Mouse (Mus musculus) lung, postnatal 25 days (tissue): ENCODE measurements at regions not wholly inside any gene's neighbourhood (a gene's known extent, or its start where the extent isn't known, plus 50 kb on each side); places are given as distances from the start of the nearest gene placed in this dataset.
"Not testable (repeated sequence)": the region's sequence is repeated elsewhere in the genome, so short reads cannot be mapped to it uniquely, and the experiment has no call there.

ENCODE experiments used
- DNase-seq: peaks from one replicate; pipeline ENCODE4 v3.0.0; 2022; ENCODE audit warnings: low spot score

DNA sequence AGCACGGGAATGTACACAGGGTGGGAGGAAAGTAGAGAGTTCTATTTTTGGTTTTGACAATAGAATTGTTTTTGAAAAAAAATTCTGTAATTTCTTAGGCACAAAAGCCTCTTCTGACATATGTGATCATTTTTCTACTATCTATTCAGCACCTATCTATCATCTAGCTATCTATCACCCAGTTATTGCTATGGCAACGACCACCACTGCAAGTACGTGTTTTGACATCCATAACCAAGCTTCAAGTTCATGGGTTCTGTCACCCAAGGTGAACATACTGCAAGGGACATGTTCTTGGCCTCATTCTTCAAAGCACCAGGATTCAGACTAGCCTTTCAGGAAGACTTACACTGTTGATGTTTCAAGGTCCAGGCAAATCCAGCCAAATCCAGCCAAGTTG is 238.4 kb upstream of the Rarb start:
- DNase-seq = no peak

DNA sequence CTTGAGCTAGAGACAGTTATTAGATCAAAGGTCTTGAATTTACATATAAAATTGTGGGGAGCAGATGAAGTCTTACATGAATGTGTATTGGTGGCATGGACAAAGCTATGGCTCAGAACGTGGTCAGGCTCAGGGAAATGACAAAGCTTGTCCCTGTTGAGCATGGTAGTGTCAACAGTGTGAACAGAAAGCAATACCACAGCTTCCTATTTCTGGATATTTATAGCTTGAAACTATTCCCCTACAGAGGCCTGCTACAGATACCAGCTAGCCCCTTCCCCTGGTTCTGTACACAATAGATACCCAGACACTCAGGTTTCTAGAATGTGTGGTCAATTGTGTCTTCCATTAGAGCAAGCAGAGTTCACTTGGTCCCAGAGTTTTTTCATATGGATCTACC is 236.8 kb upstream of the Rarb start:
- DNase-seq = no peak

DNA sequence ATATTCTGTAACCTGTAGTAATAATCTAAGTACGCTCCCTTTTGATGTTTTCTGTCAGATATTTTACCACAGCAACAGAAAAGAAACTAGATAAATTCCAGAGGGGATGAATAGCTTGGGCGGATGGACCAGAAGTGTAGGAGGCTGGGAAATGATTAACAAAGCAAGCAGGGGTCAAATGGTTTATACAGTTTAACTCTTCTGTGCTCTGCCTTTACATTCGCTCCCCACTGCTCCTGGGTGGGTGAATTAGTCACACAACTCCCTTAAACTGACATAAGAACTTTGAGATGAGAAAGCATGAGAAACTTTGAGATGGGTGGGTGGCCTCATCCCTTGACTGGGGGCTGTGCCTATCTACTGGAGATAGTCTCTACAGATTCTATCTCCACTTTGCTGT is 235.4 kb upstream of the Rarb start:
- no peak for DNase-seq

DNA sequence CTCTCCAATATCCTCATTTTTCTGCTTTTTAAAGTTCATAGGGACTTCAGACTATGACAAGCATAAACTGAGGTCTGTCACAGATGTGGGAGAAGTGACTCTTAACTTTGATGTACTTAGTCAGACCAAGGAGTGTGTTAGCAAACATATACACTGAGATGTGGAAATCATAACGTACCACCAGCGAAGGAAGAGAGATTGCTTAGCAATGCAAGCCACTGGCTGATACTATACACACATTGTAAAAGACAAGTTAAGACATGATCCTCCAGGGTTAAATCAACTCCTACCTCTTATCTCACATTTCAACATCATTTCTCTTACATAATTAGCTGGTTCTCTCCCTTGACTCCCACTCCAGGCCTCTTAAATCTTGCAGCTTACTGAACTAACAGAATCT is 227.9 kb upstream of the Rarb start:
- peak; percentile 17 for DNase-seq

DNA sequence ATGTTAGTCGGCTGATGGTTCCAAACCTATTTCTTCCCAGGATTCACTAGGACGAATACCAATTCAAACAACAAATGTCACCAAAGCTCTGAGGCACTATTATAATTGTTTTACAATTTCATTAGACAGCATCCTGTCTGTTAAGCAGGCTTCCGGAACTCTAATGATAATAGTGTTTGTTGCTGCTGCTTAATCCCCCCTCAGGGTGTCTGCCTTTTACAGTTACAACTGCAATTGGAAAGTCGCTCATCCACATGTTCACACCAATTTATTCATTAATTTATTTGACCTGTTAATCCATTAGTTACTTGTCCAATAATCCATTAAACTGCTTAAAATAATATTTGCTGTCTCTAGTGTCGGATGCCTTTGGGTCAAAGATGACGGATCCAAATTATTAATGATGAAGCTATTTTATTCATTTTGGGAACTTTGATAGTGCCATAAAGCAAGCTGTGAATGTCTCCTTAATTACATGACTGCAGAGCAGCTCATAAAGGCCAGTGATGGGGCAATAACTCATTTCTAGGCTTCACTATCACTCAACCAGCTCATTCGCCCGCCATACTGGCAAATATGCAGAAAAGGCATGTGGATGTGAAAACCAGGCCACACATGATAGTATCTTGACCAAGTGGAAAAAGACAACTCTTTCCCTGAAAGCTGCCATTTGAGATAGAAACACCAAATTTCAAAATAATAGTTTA is 226.6 kb upstream of the Rarb start:
- no peak for DNase-seq

DNA sequence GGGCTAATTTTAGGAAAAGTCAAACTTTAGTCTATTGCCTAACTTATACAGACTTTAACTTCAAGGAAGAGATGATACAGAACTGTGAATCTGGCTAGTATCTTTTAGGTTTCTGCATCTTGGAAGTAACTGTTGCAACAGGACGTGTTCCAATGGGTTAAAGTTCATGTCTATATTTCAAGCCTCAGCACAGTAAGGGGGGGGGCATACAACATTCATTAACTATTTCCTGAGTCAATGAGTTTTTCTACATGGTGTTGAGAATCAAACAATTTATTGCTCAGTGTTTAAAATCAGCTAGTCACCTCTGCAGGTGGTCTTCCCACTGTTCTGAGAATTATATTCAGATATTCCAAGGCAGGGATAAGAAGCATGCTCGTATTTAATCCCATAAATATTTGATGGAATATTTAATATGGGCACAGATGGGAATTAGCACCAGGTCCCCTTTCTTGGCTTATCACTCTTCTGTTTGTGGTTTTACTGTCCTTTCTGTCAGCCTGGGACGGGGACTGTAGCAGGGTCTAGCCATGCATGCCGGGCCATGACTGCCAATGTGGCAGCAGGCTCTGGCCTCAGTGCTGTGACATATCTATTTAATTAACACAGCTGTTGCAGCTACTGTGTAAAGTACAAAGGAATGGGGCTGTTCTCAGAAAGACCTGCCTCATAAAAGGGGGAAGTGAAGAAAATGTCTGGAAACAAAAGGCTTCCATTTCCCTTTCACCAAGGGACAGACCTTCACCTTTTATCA is 201.8 kb upstream of the Rarb start:
- no peak for DNase-seq

DNA sequence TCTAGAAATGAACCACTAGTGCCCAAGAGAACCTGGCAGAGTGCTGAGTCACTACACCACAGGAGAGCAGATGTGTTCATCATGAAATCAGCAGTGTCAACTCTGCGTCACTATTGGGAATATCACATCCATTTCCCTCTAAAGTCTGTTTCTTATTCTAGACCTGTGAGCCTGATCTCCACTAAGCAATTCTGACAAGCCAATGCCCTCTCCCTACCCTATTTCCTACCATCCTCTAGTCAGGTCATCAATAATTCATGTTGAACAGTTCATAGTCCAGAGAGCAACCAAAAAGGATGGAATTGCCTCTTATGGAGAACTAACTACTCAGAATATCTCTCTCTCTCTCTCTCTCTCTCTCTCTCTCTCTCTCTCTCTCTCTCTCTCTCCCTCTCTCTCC is 194.0 kb upstream of the Rarb start:
- no peak for DNase-seq

DNA sequence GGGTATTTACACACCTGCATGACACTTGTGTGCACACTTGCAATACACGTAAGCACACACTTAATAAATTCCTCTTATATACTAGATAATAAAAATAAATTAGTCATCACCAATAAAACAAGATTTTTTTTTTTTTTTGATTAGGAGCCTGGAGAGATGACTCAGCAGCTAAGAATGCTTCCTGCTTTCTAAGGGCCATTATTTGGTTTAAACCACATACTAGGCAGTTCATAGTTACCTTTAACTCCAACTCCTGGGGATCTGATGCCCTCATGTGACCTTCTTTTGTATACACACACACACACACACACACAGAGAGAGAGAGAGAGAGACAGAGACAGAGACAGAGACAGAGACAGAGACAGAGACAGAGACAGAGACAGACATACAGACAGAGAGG is 193.2 kb upstream of the Rarb start:
- peak; percentile 25 for DNase-seq

DNA sequence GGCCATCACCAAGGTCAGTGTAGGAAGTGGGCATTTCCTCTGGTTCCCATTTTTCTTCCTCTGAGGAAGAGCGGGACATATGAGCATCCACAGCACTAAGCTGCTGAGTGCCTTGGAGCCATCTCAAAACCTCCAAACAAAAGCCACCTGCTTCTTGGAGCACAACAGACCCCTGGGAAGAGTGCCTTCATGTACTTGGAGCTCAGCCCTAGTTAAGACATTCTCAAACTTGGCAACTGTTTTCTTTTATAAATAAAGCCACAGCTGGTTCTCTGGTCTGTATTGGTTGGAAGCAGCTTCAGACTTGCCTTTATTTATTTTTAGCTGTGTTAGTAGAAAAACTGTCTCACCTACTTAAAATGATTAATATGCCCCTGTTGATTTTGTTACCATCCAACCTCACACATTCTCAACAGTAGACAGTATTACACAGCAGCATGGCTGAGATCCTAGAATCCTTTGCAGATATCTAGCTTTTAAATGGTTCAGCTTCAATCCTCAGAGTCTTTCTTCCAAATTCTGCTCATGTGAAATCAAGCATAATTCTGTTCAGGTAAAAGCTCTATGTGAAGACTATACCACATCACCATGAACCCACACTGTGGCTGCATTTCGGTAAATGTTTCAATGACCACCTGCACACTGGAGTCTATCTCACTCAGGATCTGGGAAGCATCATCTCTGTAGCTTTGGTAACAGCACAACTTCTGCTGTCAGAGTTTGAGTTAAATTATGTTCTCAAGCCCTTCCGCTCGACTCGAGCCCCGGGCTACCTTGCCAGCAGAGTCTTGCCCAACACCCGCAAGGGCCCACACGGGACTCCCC is 186.4 kb upstream of the Rarb start:
- DNase-seq = peak; percentile 21

DNA sequence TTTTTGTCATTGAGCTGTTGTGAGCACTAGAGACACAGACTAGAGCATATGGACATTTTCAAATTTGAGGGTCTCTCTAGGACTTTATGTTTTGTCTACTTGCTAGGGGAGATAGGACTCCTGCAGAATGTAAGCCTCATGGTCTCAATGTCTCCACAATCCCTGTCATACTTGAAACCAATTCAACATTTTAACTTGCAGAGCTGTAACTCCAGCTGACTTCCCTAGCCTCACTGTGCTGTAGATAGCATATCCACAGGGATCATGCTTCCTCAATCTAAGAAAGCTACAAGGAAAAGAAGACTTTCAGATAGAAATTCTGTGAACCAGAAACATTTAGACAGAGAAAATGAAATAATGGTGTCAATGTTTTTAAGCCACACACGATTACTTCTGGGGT is 185.8 kb upstream of the Rarb start:
- DNase-seq = no peak

DNA sequence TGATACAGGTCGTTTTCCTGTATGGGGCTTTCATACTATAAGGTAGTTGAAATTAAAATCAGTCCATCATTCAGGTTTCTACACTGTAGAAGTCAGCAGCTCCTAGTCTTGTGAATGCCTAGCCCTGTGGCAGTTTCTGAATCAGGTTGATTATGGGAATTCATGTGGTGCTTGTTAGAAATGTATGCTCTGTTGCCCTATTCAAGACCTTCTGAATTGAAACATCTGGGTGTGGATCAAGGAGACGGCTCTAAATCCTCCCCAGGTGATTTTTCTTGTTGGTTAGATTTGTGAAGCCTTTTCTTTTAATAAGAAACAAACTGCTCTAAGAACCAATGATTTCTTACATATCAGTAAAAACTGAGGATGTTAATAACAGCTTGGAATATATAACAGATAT is 177.8 kb upstream of the Rarb start:
- DNase-seq = no peak

DNA sequence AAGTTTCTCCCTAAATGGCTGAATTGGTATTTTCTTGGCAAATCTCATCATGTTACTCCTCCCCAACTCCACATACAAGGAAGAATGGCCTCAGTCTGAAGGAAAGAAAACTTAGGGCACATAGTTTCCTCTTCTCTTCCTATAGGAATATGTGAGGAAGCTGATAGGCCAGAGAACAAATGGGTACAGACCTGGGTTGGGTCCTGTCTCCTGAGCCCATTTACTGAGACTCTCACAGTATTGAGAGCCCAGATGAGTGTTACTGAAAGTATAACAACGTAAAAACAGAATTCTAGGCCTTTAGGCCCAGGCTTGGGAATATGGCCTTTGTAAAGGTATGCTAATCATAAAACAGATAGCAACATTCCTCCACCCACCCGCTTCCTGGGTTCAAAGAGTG is 152.0 kb upstream of the Rarb start:
- not testable (repeated sequence) for DNase-seq

DNA sequence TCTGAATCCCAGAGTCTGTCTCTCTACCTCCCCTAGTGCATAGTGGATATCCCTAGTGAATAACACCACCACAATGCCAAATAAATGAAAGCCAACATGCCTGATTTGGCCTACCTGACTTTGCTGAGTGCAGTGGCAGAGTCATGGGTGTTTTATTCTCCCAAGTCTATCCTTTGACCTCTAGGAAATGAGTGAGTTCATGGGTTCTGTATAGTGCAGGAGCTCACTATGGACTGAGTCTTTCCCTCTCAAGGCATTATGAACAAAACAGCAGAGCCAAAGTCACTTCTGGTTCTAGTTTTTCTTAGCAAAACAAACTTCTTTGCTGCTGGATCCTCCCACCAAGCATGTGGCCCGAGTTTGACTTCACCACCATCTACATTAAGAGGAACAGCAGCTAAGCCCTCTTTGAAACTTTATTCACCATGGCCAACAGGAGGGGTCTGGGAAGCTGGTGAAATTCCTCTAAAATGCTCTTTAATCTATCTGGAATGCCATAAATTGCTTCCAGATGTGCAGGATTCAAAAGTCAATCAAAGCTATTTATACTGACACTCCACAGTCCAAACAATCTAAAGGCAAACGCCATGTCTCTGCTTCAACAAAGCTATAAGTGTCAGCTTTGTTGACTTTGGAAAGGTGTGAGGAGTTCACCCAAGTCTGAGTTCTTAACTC is 145.9 kb upstream of the Rarb start:
- no peak for DNase-seq

DNA sequence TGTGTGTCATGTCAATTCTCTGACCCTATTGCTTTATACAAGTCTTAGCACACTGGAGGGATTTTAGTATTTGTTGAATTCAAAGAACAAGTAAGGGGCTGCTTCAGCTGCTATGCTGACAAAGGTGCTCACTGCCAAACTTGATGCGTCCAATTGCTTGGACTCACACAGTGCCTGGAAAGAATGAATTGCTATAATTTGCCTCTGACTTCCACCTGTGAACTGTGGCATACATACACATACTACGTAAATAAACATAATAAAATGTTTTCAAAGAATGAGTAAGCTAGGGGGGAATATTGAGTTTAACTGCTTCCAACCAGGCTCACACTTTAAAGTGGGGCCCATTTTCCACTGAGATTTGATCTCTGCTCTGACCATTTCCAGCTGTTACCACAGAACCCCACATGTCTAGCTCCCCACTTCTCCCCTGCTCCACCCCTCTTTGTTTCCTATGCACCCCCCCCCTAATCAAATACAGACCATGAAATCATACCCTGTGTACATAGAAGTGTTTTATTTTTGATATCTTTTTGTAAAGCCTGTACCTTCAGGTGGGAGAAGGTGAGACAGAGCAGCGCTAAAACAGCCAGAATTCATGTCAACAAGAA is 143.4 kb upstream of the Rarb start:
- no peak for DNase-seq

DNA sequence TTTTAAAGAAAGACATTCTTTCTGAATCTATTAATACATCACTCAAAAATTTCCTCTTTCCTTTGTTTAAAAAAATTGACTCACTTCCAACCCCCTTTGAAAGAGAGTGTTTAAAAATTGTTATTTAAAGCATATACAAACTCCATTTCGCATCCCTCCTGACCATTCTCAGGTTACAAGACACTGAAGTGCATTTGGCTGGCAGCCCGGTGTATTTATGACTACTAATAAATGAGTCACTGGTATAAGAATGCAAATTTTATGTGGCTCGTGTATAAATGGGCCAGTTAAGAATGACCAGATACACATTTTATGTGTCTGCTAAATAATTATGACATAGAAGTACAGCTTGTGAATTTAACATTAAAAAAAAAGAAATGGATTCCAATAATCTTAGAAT is 138.8 kb upstream of the Rarb start:
- DNase-seq = peak; percentile 64

DNA sequence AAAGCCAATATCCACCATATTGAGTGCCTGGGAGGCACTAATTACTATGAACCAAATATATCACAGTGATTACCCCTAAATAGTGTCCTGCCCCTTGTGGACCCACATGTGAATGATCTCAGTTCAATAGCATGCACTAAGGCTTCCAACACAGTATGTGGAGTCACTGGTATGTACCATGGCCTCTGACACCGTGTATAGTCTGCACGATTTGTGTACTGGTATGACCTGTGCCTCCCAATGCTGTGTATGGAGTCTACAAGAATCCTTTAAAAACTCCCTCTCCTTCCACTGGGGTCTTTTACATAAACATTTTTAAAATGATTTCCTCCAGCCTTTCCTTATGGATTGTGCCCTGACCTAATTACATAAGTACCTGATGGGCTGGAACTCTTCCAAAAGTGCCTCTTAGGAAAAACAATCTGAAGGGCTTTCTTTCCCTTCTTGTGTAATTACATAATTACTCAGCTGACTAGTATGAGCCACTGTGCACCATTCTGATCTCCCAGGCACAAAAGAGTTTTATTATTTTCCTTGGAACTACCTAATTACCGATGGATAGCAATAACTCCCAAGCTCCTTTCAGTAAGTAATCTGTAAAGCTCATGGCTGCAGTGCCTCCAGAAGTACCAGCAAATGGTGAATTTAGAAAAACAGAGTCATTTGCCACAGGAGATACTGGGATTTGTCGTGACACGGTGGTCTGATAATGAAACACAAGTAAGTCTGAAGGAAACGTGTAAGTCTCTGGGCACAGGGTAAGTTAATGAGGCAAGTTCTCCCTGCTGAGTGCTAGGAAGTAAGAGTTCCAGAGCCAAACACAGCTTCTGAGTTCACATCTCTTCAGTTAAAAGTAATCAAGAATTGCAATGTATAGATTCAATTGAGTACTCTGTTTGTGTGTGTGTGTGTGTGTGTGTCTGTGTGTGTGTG is 135.8 kb upstream of the Rarb start:
- peak; percentile 59 for DNase-seq

DNA sequence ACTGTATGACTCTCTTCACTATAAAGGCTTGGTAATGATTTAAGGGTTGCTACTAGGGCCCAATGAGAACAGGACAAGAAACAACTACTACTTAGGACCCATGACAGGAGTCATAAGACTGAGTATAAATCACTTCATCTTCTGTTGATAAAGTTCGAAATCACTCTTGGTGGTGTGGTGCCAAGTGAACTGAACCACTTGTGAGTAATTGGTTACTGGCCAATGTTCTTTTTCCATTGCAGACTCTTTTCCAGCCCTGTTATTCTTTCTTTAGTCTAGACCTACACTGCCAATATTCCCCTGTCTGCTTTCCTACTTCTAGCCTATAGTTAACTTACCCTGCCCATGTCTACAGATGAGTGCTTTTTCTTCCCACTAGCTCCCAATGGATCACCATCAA is 129.8 kb upstream of the Rarb start:
- DNase-seq = no peak

DNA sequence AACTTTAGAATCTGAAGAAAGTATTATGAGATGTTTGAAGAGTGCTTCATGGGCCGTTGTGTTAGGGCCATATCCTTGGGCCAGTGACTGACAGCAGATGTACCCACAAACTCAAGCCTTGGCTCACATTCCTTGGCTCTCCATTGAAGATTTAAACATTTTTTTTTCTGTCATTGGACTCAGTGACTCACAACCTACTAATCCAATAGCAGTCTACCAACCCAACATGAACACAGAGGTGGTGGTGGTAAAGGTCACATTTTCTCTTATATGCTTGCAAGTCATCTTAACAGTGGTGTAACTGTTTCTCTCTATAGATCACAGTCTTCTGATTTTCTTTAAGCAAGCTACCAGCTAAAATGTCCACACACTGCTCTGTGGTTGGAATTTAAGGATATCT is 125.5 kb upstream of the Rarb start:
- DNase-seq = no peak

DNA sequence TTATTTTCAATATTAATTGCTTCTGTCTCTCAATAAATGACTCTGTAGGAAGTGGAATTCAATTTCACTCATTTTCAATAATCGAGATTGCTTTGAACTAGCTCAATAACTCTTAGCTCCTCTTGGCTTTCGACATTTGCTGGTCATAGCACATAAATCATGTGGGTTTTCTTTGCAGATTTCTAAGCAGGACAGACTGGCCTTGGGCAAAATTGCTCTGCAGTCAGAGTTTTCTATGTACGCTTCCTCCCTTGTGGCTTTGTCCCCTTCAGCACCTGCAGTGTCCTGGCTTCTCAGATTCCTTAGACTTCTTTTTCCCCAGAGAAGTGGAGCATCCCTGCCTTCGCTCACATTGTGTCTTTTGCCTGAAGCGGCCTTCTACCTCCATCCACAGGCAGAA is 124.6 kb upstream of the Rarb start:
- no peak for DNase-seq

DNA sequence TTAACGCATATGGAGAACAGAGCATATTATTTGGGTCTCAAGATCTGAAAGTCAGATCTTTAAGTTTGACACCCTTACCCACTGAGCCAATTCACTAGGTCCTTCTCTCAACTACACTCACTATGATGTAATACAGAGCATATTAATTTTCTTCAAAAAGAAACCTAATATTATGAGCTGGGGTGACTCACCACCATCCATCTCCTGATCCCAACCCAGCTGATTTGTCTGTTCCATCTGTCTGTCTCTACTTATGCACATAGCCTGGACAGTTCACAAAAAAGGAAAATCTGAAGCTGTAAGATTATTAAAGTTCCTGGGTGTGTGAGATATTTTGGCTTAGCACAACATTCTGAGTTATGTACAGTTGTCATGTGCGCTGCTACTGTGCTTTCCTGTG is 108.2 kb upstream of the Rarb start:
- DNase-seq = no peak
